Mouse (Mus musculus): ENCODE measurements around the gene Ddi2. TPM values are rescaled to one million over a fixed set of nuclear protein-coding genes. Genes with fewer than 3 reads are reported as not detected.
"Not testable (repeated sequence)": the region's sequence is repeated elsewhere in the genome, so short reads cannot be mapped to it uniquely, and the experiment has no call there.

Gene Ddi2
- 16.6 TPM for polyA plus RNA-seq (2021)

DNA sequence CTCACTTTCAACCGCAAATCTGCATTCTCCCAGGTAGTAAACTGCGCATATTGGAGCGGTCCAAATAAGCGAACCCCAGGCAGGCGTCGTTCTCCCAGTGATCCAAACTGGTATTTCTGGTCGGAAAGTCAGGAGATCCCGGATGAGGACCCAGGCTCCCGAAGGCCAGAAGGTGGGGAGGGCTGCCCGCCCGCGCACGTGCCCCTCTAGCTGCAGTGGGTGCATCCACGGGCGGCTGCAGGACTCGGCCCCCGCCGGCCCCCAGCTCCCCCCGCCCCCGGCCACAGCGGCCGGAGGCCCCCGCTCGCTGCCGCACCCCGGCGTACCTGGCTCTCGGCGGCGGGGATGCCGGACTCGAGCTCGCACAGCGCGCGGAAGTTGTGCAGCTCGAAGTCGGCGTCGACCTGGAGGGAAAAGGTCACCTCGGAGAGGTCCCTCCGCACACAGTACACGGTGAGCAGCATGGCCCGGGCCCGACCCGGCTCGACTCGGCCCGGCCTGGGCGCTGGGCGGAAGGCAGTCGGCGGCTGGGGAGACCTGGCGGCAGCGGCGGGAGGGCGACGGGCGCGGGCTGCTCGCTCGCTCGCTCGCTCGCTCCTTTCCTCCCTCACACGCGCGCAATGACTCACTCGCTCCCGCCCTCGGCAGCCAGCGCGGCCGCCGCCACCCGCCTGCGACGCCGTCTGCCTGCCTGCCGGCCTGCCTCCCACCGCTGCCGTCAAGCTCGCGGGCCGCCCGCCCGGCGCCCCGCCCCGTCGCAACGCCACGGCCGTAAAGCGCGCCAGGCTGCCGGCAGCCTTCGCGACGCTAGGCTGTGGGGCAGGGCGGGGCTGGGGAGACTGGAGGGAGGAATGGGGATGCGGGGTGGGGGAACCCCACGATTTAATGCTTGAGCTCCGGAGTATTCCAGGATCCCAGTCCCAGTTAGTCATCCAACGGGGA lies at the start of gene Ddi2:
TSS of gene Ddi2 (minus strand) at position 689 of the 942 bp plus-strand sequence.
- ATAC-seq (peak; percentile 88), DNase-seq (ENCODE audit: low read depth, low spot score) (no peak)
- TF ChIP-seq CTCF (IDR thresholded peaks at IDR 0.05), result no peak
- in situ Hi-C loops (cut with MboI; ENCODE audit: low pct_unique_long_range_greater_than_20kb), result no loop called here
- H3K27me3 ChIP-seq, result no peaks in the 10 kb centered on the region
- POLR2A ChIA-PET, result interaction anchor here (0.6 to 1.3 kb wide), 2 partner anchors 12 to 463 kb away, joined by 3 to 4 read pairs; no protein-coding TSS in a partner anchor
- CTCF ChIA-PET, result interaction anchor here (1.3 kb wide), 1 partner anchor 53 kb away, joined by 3 read pairs; no protein-coding TSS in a partner anchor

DNA sequence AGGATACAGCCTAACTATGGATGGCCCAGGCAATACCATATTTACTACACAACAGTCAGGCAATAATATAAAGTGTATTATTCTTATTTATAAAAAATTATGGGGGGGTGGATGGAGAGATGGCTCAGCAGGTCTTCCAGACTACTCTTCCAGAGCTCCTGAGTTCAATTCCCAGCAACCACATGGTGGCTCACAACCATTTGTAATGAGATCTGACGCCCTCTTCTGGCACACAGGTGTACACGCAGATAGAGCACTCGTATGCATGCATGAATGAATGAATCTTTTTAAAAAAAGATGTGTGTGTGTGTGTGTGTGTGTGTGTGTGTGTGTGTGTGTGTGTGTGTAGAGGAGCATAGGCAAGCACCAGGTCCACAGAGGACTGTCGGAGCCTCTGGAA lies 49.8 kb upstream of the Ddi2 start:
- DNase-seq (ENCODE audit: low read depth, low spot score); CTCF ChIA-PET; POLR2A ChIA-PET; H3K27me3 ChIP-seq; ATAC-seq; in situ Hi-C loops (cut with MboI; ENCODE audit: low pct_unique_long_range_greater_than_20kb): not testable (repeated sequence)

DNA sequence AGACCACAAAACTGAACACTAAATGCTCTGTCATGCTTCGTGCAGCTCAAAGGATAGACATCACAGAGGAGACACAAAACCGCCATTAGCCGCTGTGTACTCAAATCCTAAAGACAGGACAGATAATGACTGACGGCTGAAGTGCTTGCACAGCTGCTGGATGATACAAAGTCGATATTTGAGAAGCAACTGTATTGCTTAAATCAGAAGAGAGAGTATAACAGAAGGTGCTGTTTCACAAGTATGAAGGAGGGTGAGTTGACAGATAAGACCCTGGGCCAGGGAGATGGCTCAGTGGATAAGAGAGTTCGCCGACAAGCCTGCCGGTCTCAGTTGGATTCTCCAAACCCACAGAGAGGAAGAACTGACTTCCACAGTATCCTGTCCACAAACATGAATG lies 48.6 kb upstream of the Ddi2 start:
- DNase-seq (ENCODE audit: low read depth, low spot score) (no peak), ATAC-seq (no peak)
- in situ Hi-C loops (cut with MboI; ENCODE audit: low pct_unique_long_range_greater_than_20kb), result no loop called here
- ChIA-PET POLR2A (no interaction called here), CTCF (no interaction called here)
- TF ChIP-seq CTCF (IDR thresholded peaks at IDR 0.05), result no peak
- no peaks in the 10 kb centered on the region for H3K27me3 ChIP-seq

DNA sequence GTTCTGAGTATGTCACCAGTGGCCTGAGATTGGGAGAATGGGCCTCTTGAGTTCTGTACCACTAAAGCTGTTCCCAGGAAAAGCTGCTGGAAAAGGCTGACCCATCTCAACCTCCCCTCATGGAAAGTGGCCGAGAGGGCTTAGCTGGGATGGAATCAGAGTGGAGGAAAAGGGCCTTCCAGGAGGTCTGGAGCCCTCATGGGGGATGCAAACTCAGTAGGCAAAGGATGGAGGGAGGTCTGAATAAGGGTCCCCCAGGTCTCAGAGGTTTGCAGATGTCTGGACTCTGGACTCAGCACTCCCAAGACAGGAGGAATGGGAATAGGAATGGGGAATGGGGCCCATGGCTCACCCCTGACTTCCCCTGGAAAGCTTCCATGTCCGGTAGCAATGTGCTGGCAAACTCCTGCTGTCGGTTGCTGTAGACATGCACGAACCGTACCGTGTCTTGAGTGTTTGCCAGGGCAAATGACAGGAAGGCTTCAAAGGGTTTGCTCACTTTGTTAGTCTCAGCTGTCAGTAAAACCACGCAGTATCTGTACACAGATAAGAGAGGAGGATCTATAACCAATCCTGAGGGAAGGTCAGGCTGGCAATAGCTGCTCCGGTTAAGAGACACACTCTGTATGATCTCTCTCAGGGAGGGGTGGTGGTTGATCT lies 46.4 kb upstream of the Ddi2 start:
- in situ Hi-C loops (cut with MboI; ENCODE audit: low pct_unique_long_range_greater_than_20kb), result no loop called here

DNA sequence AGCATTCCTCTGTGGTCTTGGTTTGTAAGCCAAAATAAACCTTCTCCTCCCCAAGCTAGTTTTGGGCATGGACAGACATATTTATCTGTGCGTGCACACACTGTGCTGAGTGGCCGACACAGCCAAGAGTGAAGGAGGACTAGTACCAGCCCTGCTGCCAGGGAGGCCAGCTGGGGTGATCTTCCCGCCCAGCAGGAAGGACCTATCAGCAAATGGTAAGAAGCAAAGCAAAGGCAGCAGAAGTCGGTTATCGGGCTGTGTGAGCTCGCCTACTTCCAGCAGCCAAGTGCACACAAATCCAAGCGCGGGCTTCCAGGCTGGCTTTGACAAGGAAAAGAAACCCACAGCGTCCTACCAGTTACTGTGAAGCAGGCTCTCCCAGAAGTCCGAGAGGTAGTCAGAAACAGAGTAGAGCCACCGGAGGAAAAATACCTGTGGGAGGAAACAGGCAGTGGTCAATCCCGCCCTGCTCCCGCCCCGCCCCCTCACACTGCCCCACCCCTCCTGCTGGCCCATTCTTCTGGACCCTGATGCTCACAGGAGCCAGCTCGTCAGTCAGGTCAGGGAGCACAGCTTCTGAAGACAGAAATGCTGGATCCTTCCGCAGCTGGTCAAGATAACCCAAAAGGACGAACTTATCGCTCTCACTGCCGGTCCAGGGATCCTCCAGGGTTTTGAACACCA lies 44.3 kb upstream of the Ddi2 start:
- CTCF ChIA-PET, result no interaction called here
- no peak for ATAC-seq
- in situ Hi-C loops (cut with MboI; ENCODE audit: low pct_unique_long_range_greater_than_20kb), result no loop called here
- H3K27me3 ChIP-seq, result no peaks in the 10 kb centered on the region
- no peak for DNase-seq (ENCODE audit: low read depth, low spot score)
- POLR2A ChIA-PET, result interaction anchor here (1.2 kb wide), 1 partner anchor 14 kb away, joined by 5 read pairs; no protein-coding TSS in a partner anchor
- no peak for TF ChIP-seq CTCF (IDR thresholded peaks at IDR 0.05)

More for the DNA sequence above, 46.4 kb upstream of the Ddi2 start:
- DNase-seq (ENCODE audit: low read depth, low spot score) (no peak), ATAC-seq (no peak)
- ChIA-PET CTCF (interaction anchor here (1.5 kb wide), 1 partner anchor 145 kb away, joined by 3 read pairs; no protein-coding TSS in a partner anchor), POLR2A (interaction anchor here (0.6 kb wide), 1 partner anchor 382 kb away, joined by 5 read pairs; no protein-coding TSS in a partner anchor)
- no peaks in the 10 kb centered on the region for H3K27me3 ChIP-seq
- no peak for TF ChIP-seq CTCF (IDR thresholded peaks at IDR 0.05)

DNA sequence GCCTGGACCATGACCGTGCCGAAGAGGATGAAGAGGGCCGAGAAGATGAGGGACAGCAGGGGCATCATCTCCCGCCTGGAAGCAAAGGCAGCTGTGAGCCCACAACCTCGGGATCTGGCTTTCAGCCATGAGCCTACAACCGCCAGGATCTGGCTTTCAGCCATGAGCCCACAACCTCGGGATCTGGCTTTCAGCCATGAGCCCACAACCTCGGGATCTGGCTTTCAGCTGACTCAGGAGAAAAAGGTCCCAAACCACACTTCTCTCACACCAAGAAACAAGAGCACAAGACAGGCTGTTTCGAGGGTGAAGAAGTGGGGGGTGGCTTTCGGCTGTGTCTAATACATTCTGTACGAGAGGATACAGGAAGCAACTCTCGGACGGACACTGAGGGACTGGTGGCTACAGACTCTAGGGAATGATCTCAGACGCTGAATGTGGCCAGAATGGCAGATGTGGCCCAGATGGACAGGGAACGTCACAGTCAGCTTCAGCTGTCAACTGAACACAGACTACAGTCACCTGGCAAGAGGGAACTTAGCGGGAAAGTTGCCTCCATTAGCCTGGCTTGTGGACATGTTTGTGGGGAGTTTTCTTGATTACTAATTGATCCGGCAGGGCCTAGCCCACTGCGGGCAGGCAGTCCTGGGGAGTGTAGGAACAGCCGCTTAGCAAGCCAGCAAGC lies 43.6 kb upstream of the Ddi2 start:
- DNase-seq (ENCODE audit: low read depth, low spot score) (no peak), ATAC-seq (no peak)
- CTCF ChIA-PET, result no interaction called here
- H3K27me3 ChIP-seq, result no peaks in the 10 kb centered on the region
- POLR2A ChIA-PET, result interaction anchor here (1.2 kb wide), 1 partner anchor 15 kb away, joined by 5 read pairs; no protein-coding TSS in a partner anchor
- TF ChIP-seq CTCF (IDR thresholded peaks at IDR 0.05), result no peak
- in situ Hi-C loops (cut with MboI; ENCODE audit: low pct_unique_long_range_greater_than_20kb), result no loop called here

DNA sequence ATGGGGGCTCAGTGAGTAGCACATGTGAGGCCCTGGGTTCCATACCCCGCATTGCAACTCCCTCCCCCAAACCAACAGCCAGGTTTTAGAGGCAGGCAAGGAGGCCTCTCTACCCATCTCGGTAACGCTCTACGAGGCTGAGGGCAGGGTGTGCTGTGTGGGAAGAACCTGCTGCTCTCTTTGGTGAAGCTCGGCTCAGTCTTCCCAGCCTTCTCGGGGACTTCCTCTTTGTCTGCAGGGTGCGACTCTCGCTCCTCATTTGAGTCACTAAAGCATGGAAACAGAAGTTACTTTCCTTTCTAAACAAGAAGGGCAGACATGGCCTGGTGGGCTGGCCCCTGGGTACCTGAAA lies 43.1 kb upstream of the Ddi2 start:
- no peaks in the 10 kb centered on the region for H3K27me3 ChIP-seq
- CTCF ChIA-PET, result no interaction called here
- ATAC-seq (no peak), DNase-seq (ENCODE audit: low read depth, low spot score) (no peak)
- POLR2A ChIA-PET, result interaction anchor here (1.2 kb wide), 1 partner anchor 15 kb away, joined by 5 read pairs; no protein-coding TSS in a partner anchor
- no peak for TF ChIP-seq CTCF (IDR thresholded peaks at IDR 0.05)
- in situ Hi-C loops (cut with MboI; ENCODE audit: low pct_unique_long_range_greater_than_20kb), result no loop called here

DNA sequence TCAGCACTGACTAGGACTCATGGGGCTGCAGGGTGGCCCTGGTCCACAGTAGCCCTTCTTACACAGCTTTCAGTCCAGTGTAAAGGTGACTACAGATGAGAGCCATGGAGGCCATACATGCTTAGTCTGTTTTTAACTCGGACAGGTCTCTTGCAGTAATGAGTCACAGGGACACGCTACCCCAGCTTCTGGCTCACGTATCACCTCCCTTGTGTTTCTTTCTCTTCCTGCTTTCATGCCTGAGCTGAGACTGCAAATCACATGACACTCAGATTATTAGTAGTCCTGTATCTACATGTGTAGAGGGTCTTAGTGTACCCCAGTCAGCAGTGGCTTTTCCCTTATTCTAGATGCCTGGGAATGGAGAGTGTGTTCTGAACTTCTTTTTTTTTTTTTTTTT lies 41.8 kb upstream of the Ddi2 start:
- POLR2A ChIA-PET, result no interaction called here
- in situ Hi-C loops (cut with MboI; ENCODE audit: low pct_unique_long_range_greater_than_20kb), result no loop called here
- CTCF ChIA-PET, result no interaction called here
- ATAC-seq, result no peak
- no peak for DNase-seq (ENCODE audit: low read depth, low spot score)
- no peaks in the 10 kb centered on the region for H3K27me3 ChIP-seq
- TF ChIP-seq CTCF (IDR thresholded peaks at IDR 0.05), result no peak

DNA sequence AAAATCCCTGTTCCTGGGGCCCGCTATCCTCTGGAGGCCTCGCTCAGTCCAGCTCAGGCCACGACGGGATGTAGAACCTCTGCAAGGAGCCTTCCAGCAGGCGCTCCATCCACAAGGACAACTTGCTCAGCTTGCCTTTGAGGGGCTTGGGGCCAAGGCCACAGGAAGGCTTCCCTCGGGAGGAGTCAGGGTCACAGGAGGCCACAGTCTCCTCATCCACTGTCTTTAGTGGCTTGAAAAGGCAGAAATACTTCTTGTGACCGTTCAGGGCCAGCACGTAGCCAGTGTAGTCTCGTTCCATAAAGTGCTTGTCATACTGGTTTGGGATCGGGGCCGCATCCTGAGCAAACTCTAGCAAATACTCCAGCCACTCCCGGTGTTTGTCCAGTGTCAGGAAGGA lies 40.3 kb upstream of the Ddi2 start:
- H3K27me3 ChIP-seq, result no peaks in the 10 kb centered on the region
- DNase-seq (ENCODE audit: low read depth, low spot score), result no peak
- no peak for TF ChIP-seq CTCF (IDR thresholded peaks at IDR 0.05)
- in situ Hi-C loops (cut with MboI; ENCODE audit: low pct_unique_long_range_greater_than_20kb), result no loop called here
- POLR2A ChIA-PET, result no interaction called here
- no peak for ATAC-seq
- CTCF ChIA-PET, result no interaction called here

DNA sequence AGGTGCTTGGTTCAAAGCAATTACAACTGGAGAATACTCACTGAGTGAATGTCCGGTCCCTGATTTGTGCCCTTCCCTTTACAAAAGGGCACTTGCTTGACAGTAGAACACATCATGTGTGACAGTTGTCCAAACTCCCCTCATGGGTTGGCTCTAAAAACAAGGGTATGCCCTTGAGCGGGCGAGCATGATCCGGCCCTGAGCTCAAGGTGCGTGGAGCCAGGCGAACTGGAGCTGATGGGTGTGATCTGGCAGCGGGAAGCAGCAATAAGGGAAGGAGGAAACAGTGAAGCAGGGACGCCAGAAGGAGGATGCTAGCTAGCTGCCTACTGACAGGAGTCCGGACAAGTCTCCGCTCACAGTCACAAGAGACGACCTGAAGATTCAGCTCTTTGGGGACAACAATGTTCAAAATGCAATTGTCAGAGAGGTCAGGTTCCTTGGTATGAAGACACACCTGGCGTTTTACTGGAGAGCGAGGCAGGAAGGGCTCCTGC lies 38.9 kb upstream of the Ddi2 start:
- in situ Hi-C loops (cut with MboI; ENCODE audit: low pct_unique_long_range_greater_than_20kb), result no loop called here
- no peaks in the 10 kb centered on the region for H3K27me3 ChIP-seq
- no peak for ATAC-seq
- POLR2A ChIA-PET, result no interaction called here
- no peak for TF ChIP-seq CTCF (IDR thresholded peaks at IDR 0.05)
- DNase-seq (ENCODE audit: low read depth, low spot score), result no peak
- CTCF ChIA-PET, result interaction anchor here (1.1 kb wide), 1 partner anchor 19 kb away, joined by 3 read pairs; no protein-coding TSS in a partner anchor
